Mouse (Mus musculus) ES-E14 (cell line): ENCODE measurements at regions not wholly inside any gene's neighbourhood (a gene's known extent, or its start where the extent isn't known, plus 50 kb on each side); places are given as distances from the start of the nearest gene placed in this dataset.

Experiments
- MAFK ChIP-seq: IDR thresholded peaks from 2 replicates; pipeline ENCODE4 v1.6.1; 2014; ENCODE audit warnings: mild to moderate bottlenecking, low read depth, low read length, inconsistent platforms; ENCODE audit not compliant: insufficient read depth
- ZC3H11A ChIP-seq: IDR thresholded peaks from 2 replicates; pipeline ENCODE4 v1.6.1; 2012; ENCODE audit warnings: low read depth, mild to moderate bottlenecking, inconsistent platforms, low read length, borderline replicate concordance

GRCm38 (mm10) chr10:84024901-84025300 lies 302.2 kb downstream of the 1500009L16Rik start:
- TF ChIP-seq ZC3H11A (no peak), MAFK (no peak)
